8 mouse cellular contexts compared by ENCODE assay signal in the genomic region with DNA sequence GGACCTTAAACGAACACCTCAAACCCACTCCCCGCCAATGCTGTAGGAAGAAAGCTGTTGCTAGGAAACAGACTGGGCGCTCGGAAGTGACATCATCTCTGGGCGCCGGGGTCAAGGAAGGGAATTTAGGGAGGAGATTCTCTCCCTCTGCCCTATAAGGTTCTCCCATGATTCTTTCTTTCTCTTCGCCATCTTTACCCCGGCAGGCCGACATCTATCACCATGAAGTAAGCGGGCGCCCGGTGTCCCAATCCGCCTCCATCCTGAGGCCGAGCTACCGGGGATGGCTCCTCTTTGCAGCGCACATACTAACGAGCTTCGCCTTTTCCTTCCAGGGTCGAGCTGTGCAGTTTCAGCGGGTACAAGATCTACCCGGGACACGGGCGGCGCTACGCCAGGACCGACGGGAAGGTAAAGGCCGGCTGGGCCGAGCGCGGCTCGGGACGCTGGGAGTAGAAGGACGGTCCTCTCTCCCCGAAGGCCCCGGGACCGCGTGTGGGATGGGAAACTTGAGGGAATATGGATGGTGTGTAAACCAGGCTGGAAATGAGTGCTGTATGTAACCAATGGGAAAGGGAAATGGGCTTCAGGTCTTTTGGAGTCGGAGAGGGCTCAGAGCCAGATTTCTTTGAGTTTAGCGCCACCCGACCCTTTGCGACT. TPM values are rescaled to one million over a fixed set of nuclear protein-coding genes. Genes with fewer than 3 reads are reported as not detected.
DNase-seq lines count a peak whose midpoint lies in the region; ATAC-seq lines count a peak whose summit lies in the region.

A gene (plus strand): TSS at position 64 of the 660 bp plus-strand sequence.

- H3K27me3 ChIP-seq in hindbrain, embryonic 11.5 days (ENCODE audit: control insufficient read depth, insufficient read depth, low read length) = no peaks in the 10 kb centered on the region

- peak; percentile 91 for DNase-seq in MN1 (ENCODE audit: low spot score)
- peak; percentile 96 for DNase-seq in cerebellum, adult 9-10 months
- peak; percentile 95 to 99 for DNase-seq in frontal cortex, adult 2 months (ENCODE audit: extremely low spot score in 1 of 2, low spot score in 1 of 2)
- DNase-seq in hindbrain, embryonic 11.5 days (ENCODE audit: low spot score) = peak; percentile 97
- peak; percentile 96 to 97 for DNase-seq in layer of hippocampus, postnatal 10 days (ENCODE audit: low spot score in 2 of 2)
- peak; percentile 97 for DNase-seq in lung, postnatal 10 days
- DNase-seq in ovary, postnatal 36 days (ENCODE audit: low spot score) = peak; percentile 91
- peak; percentile 93 for DNase-seq in thymus, postnatal 25 days

- H3K36me3 ChIP-seq in hindbrain, embryonic 11.5 days (ENCODE audit: control insufficient read depth, insufficient read depth, low read length) = peaks cover 8% of the 10 kb centered on the region

- peak within 1 kb of the TSS; percentile 85 for H3K9ac ChIP-seq in hindbrain, embryonic 11.5 days (ENCODE audit: low read depth, low read length)

- peak within 1 kb of the TSS; percentile 89 for H3K4me3 ChIP-seq in hindbrain, embryonic 11.5 days (ENCODE audit: low read depth, low read length)

- H3K27ac ChIP-seq in hindbrain, embryonic 11.5 days (ENCODE audit: low read depth, low read length) = peak within 1 kb of the TSS; percentile 80

- peak within 1 kb of the TSS; percentile 65 for H3K4me2 ChIP-seq in hindbrain, embryonic 11.5 days (replicated peaks; ENCODE audit: low read depth, low read length)

- ATAC-seq in hindbrain, embryonic 11.5 days (ENCODE audit: low FRiP score) = peak; percentile 95

- peaks cover 4% of the 10 kb centered on the region; the same call in 1 of the 2 replicates for H3K4me1 ChIP-seq in hindbrain, embryonic 11.5 days (replicated peaks; ENCODE audit: control insufficient read depth, insufficient read depth, low read length)

- no peaks in the 10 kb centered on the region for H3K9me3 ChIP-seq in hindbrain, embryonic 11.5 days (ENCODE audit: control insufficient read depth, low read length)

- 0% methylated on average over 42 of the region's 42 CpGs for WGBS in hindbrain, embryonic 11.5 days

RNA-seq across cellular contexts. Expression of the gene that starts here (rescaled TPM):
- polyA plus RNA-seq in frontal cortex, adult 2 months (2012; rRNA removed) = 426 and 475 TPM in 2 replicates
- polyA plus RNA-seq in hindbrain, embryonic 11.5 days (2014; fragmentation: Nextera tagmentation; extraction: Ambion mirVana) = 787 and 791 TPM in 2 replicates
- 100 to 1,000 TPM; 450 to 460 TPM for total RNA-seq in layer of hippocampus, postnatal 10 days (2021)

Comparison
In these comparisons a context has a peak if more than half of its experiments do, and no peak if none do; other contexts are left out.
1. Peak in every context shown above with its lines: DNase-seq, ATAC-seq, H3K4me3 ChIP-seq and H3K27ac ChIP-seq.